Mouse (Mus musculus): ENCODE results near the gene Bmp6. TPM values are rescaled to one million over a fixed set of nuclear protein-coding genes. Genes with fewer than 3 reads are reported as not detected.

The Bmp6 gene
- polyA plus RNA-seq, 1 experiment from 2014 or later, result 0.20 TPM

- Histone ChIP-seq H3K4me2 (no peak overlapping the region), H3K36me3 (peaks cover 24% of the 10 kb centered on the region), H3K4me3 (replicated peaks) (no peak overlapping the region), H3K9ac (no peak overlapping the region), H3K4me1 (replicated peaks) (no peaks in the 10 kb centered on the region), H3K9me3 (replicated peaks) (no peaks in the 10 kb centered on the region), H3K27ac (no peak overlapping the region), H3K27me3 (no peaks in the 10 kb centered on the region)
- DNase-seq (no peak), ATAC-seq (ENCODE audit: low read depth) (no peak)
- 36% methylated on average over 3 of the region's 3 CpGs for WGBS (ENCODE audit: insufficient replicate concordance)
These were observed 151.8 kb downstream of the Bmp6 start for GRCm38 (mm10) chr13:38496715-38497114.

GRCm38 (mm10) chr13:38501314-38501713 is 156.4 kb downstream of the Bmp6 start:
- Histone ChIP-seq H3K4me1 (replicated peaks) (no peaks in the 10 kb centered on the region), H3K4me3 (replicated peaks) (no peak overlapping the region), H3K36me3 (peaks cover 68% of the 10 kb centered on the region), H3K27ac (no peak overlapping the region), H3K9ac (no peak overlapping the region), H3K9me3 (replicated peaks) (no peaks in the 10 kb centered on the region), H3K27me3 (no peaks in the 10 kb centered on the region), H3K4me2 (no peak overlapping the region)
- no peak for DNase-seq
- WGBS (ENCODE audit: insufficient replicate concordance), result 75% methylated on average over 12 of the region's 12 CpGs
- no peak for ATAC-seq (ENCODE audit: low read depth)

GRCm38 (mm10) chr13:38503137-38503849 is 158.4 kb downstream of the Bmp6 start:
- Histone ChIP-seq H3K4me3 (replicated peaks) (no peak overlapping the region), H3K27ac (no peak overlapping the region), H3K27me3 (no peaks in the 10 kb centered on the region), H3K9ac (no peak overlapping the region), H3K4me1 (replicated peaks) (no peaks in the 10 kb centered on the region), H3K9me3 (replicated peaks) (no peaks in the 10 kb centered on the region), H3K4me2 (no peak overlapping the region), H3K36me3 (peaks cover 83% of the 10 kb centered on the region)
- 73% methylated on average over 14 of the region's 14 CpGs for WGBS (ENCODE audit: insufficient replicate concordance)
- no peak for ATAC-seq (ENCODE audit: low read depth)
- no peak for DNase-seq

- ATAC-seq (ENCODE audit: low read depth) (no peak), DNase-seq (no peak)
- no peaks in the 10 kb centered on the region for H3K27me3 ChIP-seq
- no peak overlapping the region for H3K9ac ChIP-seq
- H3K4me2 ChIP-seq, result no peak overlapping the region
- no peak overlapping the region for H3K27ac ChIP-seq
- no peaks in the 10 kb centered on the region for H3K9me3 ChIP-seq (replicated peaks)
- H3K36me3 ChIP-seq, result peaks cover 87% of the 10 kb centered on the region
- no peaks in the 10 kb centered on the region for H3K4me1 ChIP-seq (replicated peaks)
- no peak overlapping the region for H3K4me3 ChIP-seq (replicated peaks)
- 77% methylated on average over 8 of the region's 8 CpGs for WGBS (ENCODE audit: insufficient replicate concordance)
These were observed 161.4 kb downstream of the Bmp6 start for GRCm38 (mm10) chr13:38506320-38506719.

GRCm38 (mm10) chr13:38506936-38507335 is 162.0 kb downstream of the Bmp6 start:
- DNase-seq (no peak), ATAC-seq (ENCODE audit: low read depth) (no peak)
- Histone ChIP-seq H3K4me3 (replicated peaks) (no peak overlapping the region), H3K27me3 (no peaks in the 10 kb centered on the region), H3K9me3 (replicated peaks) (no peaks in the 10 kb centered on the region), H3K4me1 (replicated peaks) (no peaks in the 10 kb centered on the region), H3K4me2 (no peak overlapping the region), H3K9ac (no peak overlapping the region), H3K36me3 (peaks cover 85% of the 10 kb centered on the region), H3K27ac (no peak overlapping the region)
- 79% methylated on average over 10 of the region's 10 CpGs for WGBS (ENCODE audit: insufficient replicate concordance)

- no peak overlapping the region for H3K4me3 ChIP-seq (replicated peaks)
- no peaks in the 10 kb centered on the region for H3K9me3 ChIP-seq (replicated peaks)
- peaks cover 84% of the 10 kb centered on the region for H3K36me3 ChIP-seq
- no peak for ATAC-seq (ENCODE audit: low read depth)
- H3K4me2 ChIP-seq, result no peak overlapping the region
- 78% methylated on average over 8 of the region's 8 CpGs for WGBS (ENCODE audit: insufficient replicate concordance)
- H3K4me1 ChIP-seq (replicated peaks), result no peaks in the 10 kb centered on the region
- H3K27ac ChIP-seq, result no peak overlapping the region
- H3K9ac ChIP-seq, result no peak overlapping the region
- H3K27me3 ChIP-seq, result no peaks in the 10 kb centered on the region
- no peak for DNase-seq
These were observed 164.9 kb downstream of the Bmp6 start for GRCm38 (mm10) chr13:38509681-38510341.

GRCm38 (mm10) chr13:38511979-38512378 is 167.1 kb downstream of the Bmp6 start:
- Histone ChIP-seq H3K27me3 (no peaks in the 10 kb centered on the region), H3K9ac (no peak overlapping the region), H3K27ac (no peak overlapping the region), H3K36me3 (peaks cover 75% of the 10 kb centered on the region), H3K4me2 (no peak overlapping the region), H3K4me3 (replicated peaks) (no peak overlapping the region), H3K4me1 (replicated peaks) (no peaks in the 10 kb centered on the region; the same call in 1 of the 2 replicates), H3K9me3 (replicated peaks) (no peaks in the 10 kb centered on the region)
- no peak for DNase-seq
- ATAC-seq (ENCODE audit: low read depth), result no peak
- 73% methylated on average over 10 of the region's 10 CpGs for WGBS (ENCODE audit: insufficient replicate concordance)

GRCm38 (mm10) chr13:38513921-38514320 is 169.0 kb downstream of the Bmp6 start:
- WGBS (ENCODE audit: insufficient replicate concordance), result 83% methylated on average over 7 of the region's 7 CpGs

GRCm38 (mm10) chr13:38515431-38515830 is 170.5 kb downstream of the Bmp6 start:
- ATAC-seq (ENCODE audit: low read depth) (no peak), DNase-seq (no peak)
- Histone ChIP-seq H3K4me1 (replicated peaks) (no peaks in the 10 kb centered on the region; the same call in 1 of the 2 replicates), H3K27me3 (no peaks in the 10 kb centered on the region), H3K4me3 (replicated peaks) (no peak overlapping the region), H3K27ac (no peak overlapping the region), H3K4me2 (no peak overlapping the region), H3K36me3 (peaks cover 81% of the 10 kb centered on the region), H3K9me3 (replicated peaks) (no peaks in the 10 kb centered on the region), H3K9ac (no peak overlapping the region)
- 65% methylated on average over 2 of the region's 2 CpGs for WGBS (ENCODE audit: insufficient replicate concordance)

More at GRCm38 (mm10) chr13:38513921-38514320, 169.0 kb downstream of the Bmp6 start:
- Histone ChIP-seq H3K4me1 (replicated peaks) (no peaks in the 10 kb centered on the region; the same call in 1 of the 2 replicates), H3K27me3 (no peaks in the 10 kb centered on the region), H3K9me3 (replicated peaks) (no peaks in the 10 kb centered on the region), H3K4me2 (no peak overlapping the region), H3K27ac (no peak overlapping the region), H3K9ac (no peak overlapping the region), H3K4me3 (replicated peaks) (no peak overlapping the region), H3K36me3 (peaks cover 81% of the 10 kb centered on the region)
- DNase-seq (no peak), ATAC-seq (ENCODE audit: low read depth) (no peak)

- Histone ChIP-seq H3K9ac (no peak overlapping the region), H3K4me2 (no peak overlapping the region), H3K9me3 (replicated peaks) (no peaks in the 10 kb centered on the region), H3K27me3 (no peaks in the 10 kb centered on the region), H3K36me3 (peaks cover 81% of the 10 kb centered on the region), H3K4me3 (replicated peaks) (no peak overlapping the region), H3K4me1 (replicated peaks) (no peaks in the 10 kb centered on the region; the same call in 1 of the 2 replicates), H3K27ac (no peak overlapping the region)
- no peak for ATAC-seq (ENCODE audit: low read depth)
- no peak for DNase-seq
- WGBS (ENCODE audit: insufficient replicate concordance), result 64% methylated on average over 3 of the region's 3 CpGs
These were observed 170.9 kb downstream of the Bmp6 start for GRCm38 (mm10) chr13:38515845-38516244.

- H3K4me2 ChIP-seq, result no peak overlapping the region
- 80% methylated on average over 11 of the region's 11 CpGs for whole genome bisulfite sequencing (ENCODE audit: insufficient replicate concordance)
- no peaks in the 10 kb centered on the region for H3K9me3 ChIP-seq (replicated peaks)
- H3K4me1 ChIP-seq (replicated peaks), result no peaks in the 10 kb centered on the region; the same call in 1 of the 2 replicates
- H3K36me3 ChIP-seq, result peaks cover 84% of the 10 kb centered on the region
- ATAC-seq (ENCODE audit: low read depth) (no peak), DNase-seq (no peak)
- no peak overlapping the region for H3K4me3 ChIP-seq (replicated peaks)
- no peak overlapping the region for H3K27ac ChIP-seq
- no peak overlapping the region for H3K9ac ChIP-seq
- H3K27me3 ChIP-seq, result no peaks in the 10 kb centered on the region
These were observed 171.7 kb downstream of the Bmp6 start for GRCm38 (mm10) chr13:38516582-38516981.

GRCm38 (mm10) chr13:38520299-38520698 is 175.4 kb downstream of the Bmp6 start:
- no peak for ATAC-seq (ENCODE audit: low read depth)

More at GRCm38 (mm10) chr13:38520299-38520698, 175.4 kb downstream of the Bmp6 start:
- Histone ChIP-seq H3K9ac (no peak overlapping the region), H3K4me3 (replicated peaks) (no peak overlapping the region), H3K9me3 (replicated peaks) (no peaks in the 10 kb centered on the region), H3K4me1 (replicated peaks) (peaks cover 7% of the 10 kb centered on the region), H3K27me3 (no peaks in the 10 kb centered on the region), H3K36me3 (peaks cover 71% of the 10 kb centered on the region), H3K4me2 (no peak overlapping the region), H3K27ac (no peak overlapping the region)
- no peak for DNase-seq
- 80% methylated on average over 11 of the region's 11 CpGs for WGBS (ENCODE audit: insufficient replicate concordance)

All from liver, embryonic 13.5 days (tissue).